Mouse (Mus musculus): ENCODE data around the gene Mtx3. TPM values are rescaled to one million over a fixed set of nuclear protein-coding genes. Genes with fewer than 3 reads are reported as not detected.
A peak's percentile ranks its signal among the peaks of the same experiment; 100 is the strongest.

Mtx3 gene
- polyA plus RNA-seq, 1 experiment from 2014 or later, result 4.0 TPM

DNA sequence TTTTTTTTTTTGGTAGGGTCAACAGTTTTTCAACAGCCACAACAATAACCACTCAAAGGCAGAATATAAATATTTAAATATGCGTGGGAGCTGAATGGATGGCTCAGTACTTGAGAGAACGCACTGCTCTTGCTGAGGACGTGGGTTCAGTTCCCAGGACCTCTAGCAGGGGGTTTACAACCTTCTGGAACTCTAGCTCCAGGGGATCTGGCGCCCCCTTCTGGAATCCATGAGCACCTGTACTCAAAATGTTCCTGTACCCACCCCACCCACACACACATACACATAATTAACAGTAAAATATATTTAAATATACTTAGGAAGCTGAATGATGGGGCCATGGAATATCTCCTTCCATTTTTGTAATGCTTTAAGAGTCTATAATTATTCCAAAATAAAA lies 11.3 kb downstream of the Mtx3 start:
- Histone ChIP-seq H3K4me3 (no peak overlapping the region), H3K27ac (replicated peaks) (no peak overlapping the region), H3K9ac (no peak overlapping the region), H3K9me3 (no peaks in the 10 kb centered on the region), H3K4me2 (no peak overlapping the region), H3K36me3 (peaks cover 27% of the 10 kb centered on the region), H3K4me1 (replicated peaks) (no peaks in the 10 kb centered on the region), H3K27me3 (no peaks in the 10 kb centered on the region)
- no peak for ATAC-seq (ENCODE audit: low FRiP score, low read depth)
- WGBS, result 66% methylated on average over 4 of the region's 4 CpGs

DNA sequence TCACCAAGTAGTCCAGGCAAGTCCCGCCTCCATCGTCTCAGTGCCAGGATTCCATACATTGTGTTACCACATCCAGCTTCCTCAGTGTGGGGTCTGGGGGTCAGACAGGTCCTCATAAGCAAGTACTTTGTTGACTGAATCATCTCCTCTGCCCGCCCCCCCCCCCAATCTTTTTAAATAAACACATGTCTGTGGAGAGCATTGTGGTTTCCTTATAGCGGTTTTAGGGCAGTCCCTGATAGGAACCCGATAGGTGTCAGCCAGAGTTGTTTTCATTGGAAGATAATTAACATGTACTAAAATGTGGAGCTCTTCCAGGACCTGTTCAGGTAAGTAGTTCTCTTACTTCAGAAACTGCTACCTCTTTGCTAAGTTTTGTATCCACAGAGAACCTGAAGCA lies 14.2 kb downstream of the Mtx3 start:
- H3K27ac ChIP-seq (replicated peaks), result no peak overlapping the region
- no peak for ATAC-seq (ENCODE audit: low FRiP score, low read depth)
- no peak overlapping the region for H3K4me2 ChIP-seq
- H3K36me3 ChIP-seq, result peaks cover 8% of the 10 kb centered on the region
- H3K9ac ChIP-seq, result no peak overlapping the region
- no peaks in the 10 kb centered on the region for H3K27me3 ChIP-seq
- H3K4me3 ChIP-seq, result no peak overlapping the region
- no peaks in the 10 kb centered on the region for H3K9me3 ChIP-seq
- WGBS, result 88% methylated on average over 5 of the region's 5 CpGs
- no peaks in the 10 kb centered on the region for H3K4me1 ChIP-seq (replicated peaks)

DNA sequence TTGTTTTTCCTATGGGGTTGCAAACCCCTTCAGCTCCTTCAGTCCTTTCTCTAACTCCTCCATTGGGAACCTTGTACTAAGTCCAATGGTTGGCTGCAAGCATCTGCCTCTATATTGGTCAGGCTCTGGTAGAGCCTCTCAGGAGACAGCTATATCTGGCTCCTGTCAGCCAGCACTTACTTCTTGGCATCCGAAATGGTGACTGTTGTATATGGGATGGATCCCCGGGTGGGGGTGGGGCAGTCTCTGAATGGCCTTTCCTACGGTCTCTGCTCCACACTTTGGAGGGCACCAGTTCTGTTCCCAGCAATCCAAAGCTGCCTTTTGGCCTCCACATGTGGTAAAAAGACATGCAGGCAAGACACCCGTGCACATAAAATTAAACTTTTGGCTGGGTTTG lies 15.4 kb downstream of the Mtx3 start:
- Histone ChIP-seq H3K9me3 (no peaks in the 10 kb centered on the region), H3K27me3 (no peaks in the 10 kb centered on the region), H3K4me2 (no peak overlapping the region), H3K27ac (replicated peaks) (no peak overlapping the region), H3K9ac (no peak overlapping the region), H3K4me3 (no peak overlapping the region), H3K36me3 (peaks cover 5% of the 10 kb centered on the region), H3K4me1 (replicated peaks) (no peaks in the 10 kb centered on the region)
- no peak for ATAC-seq (ENCODE audit: low FRiP score, low read depth)
- 85% methylated on average over 4 of the region's 4 CpGs for WGBS

DNA sequence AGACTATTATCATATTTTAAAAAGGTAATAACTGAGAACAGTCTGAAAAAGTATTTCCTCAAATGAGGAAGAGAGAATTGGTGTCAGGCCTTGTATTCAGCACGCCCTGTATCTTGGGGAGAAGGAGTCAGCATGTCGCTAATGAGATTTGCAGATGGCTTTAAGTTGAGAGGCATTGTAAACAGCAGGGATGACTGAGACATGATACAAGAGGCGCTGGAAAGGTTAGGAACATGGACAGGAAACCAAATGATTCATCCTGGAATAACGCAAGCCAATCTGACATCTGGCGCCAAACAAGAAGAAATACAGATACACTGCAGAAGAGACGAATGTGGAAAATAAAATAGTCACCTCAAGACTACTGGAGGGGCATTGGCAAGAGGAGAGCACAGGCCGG lies 20.8 kb downstream of the Mtx3 start:
- no peak overlapping the region for H3K27ac ChIP-seq (replicated peaks)
- ATAC-seq (ENCODE audit: low FRiP score, low read depth), result no peak
- no peak overlapping the region for H3K4me3 ChIP-seq
- H3K36me3 ChIP-seq, result no peaks in the 10 kb centered on the region
- H3K27me3 ChIP-seq, result no peaks in the 10 kb centered on the region
- WGBS, result 79% methylated on average over 7 of the region's 7 CpGs
- no peak overlapping the region for H3K9ac ChIP-seq
- H3K4me2 ChIP-seq, result no peak overlapping the region
- H3K9me3 ChIP-seq, result no peaks in the 10 kb centered on the region
- no peaks in the 10 kb centered on the region for H3K4me1 ChIP-seq (replicated peaks)

DNA sequence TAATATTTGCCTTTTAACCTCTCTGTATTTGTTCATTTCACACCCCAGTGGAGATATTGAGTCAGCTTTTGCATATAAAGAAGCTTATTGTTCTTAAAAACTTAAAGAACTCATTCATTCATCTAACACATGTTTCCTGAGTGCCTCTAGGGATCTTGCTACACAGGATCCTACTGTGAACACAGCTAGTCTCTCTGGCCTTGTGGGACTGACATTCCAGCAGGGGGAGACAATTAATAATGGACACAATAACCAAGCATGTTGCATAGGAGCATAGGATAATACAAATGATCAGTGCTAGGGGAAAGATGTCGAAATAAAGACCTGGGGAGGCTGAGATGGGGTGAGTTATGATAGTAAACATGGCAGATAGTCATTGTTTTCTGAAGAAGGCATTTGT lies 22.1 kb downstream of the Mtx3 start:
- no peak overlapping the region for H3K4me2 ChIP-seq
- WGBS, result 64% methylated on average over 1 of the region's 1 CpGs
- H3K9ac ChIP-seq, result no peak overlapping the region
- no peaks in the 10 kb centered on the region for H3K4me1 ChIP-seq (replicated peaks)
- no peaks in the 10 kb centered on the region for H3K27me3 ChIP-seq
- no peak overlapping the region for H3K27ac ChIP-seq (replicated peaks)
- no peak for ATAC-seq (ENCODE audit: low FRiP score, low read depth)
- no peaks in the 10 kb centered on the region for H3K36me3 ChIP-seq
- H3K9me3 ChIP-seq, result no peaks in the 10 kb centered on the region
- no peak overlapping the region for H3K4me3 ChIP-seq

DNA sequence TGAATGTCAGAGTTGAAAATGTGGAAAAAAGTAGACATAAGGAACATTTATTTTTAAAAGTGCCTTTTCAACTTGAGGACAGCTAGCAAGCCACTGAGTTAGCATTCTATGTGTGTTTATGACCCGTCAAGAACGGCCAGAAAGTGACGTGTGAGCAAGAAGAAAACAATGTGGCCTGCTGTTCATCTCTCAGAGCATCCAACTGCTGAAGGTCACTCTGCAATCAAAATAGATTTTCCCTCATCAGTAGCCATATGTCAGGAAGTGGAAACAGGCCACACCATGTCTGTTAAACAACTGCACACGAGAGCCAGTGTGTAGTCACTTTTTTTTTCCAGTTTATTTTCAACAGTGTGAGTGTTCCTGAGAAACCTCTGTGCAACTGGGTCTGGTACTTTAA lies 35.0 kb downstream of the Mtx3 start:
- no peaks in the 10 kb centered on the region for H3K4me1 ChIP-seq (replicated peaks)
- WGBS, result 59% methylated on average over 4 of the region's 4 CpGs
- no peak overlapping the region for H3K4me2 ChIP-seq
- H3K27ac ChIP-seq (replicated peaks), result no peak overlapping the region
- H3K9me3 ChIP-seq, result no peaks in the 10 kb centered on the region
- H3K36me3 ChIP-seq, result no peaks in the 10 kb centered on the region
- no peak overlapping the region for H3K4me3 ChIP-seq
- no peaks in the 10 kb centered on the region for H3K27me3 ChIP-seq
- H3K9ac ChIP-seq, result no peak overlapping the region
- ATAC-seq (ENCODE audit: low FRiP score, low read depth), result no peak

DNA sequence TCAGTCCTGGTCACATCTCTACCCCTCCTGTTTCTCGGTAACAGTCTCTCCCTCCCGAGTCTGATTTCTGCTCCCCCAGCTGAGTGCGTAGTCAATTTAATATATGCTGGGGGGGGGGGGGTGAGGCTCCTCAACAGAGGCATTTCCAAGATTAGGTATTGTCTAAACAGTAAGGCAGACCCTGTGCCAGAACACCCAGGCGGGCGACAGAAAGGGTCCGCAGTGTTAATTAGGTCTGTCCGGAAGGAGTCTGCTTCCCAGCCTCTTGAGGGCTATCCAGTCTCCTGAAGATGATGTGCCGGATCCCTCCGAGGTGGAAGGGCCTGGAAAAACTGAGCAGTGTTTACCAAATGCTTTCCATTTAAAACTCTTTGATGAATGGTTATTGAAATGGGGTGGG lies 35.4 kb downstream of the Mtx3 start:
- no peak overlapping the region for H3K4me3 ChIP-seq
- H3K4me1 ChIP-seq (replicated peaks), result no peaks in the 10 kb centered on the region
- WGBS, result 33% methylated on average over 9 of the region's 9 CpGs
- no peak for ATAC-seq (ENCODE audit: low FRiP score, low read depth)
- no peak overlapping the region for H3K27ac ChIP-seq (replicated peaks)
- H3K27me3 ChIP-seq, result no peaks in the 10 kb centered on the region
- H3K9ac ChIP-seq, result no peak overlapping the region
- no peaks in the 10 kb centered on the region for H3K36me3 ChIP-seq
- no peaks in the 10 kb centered on the region for H3K9me3 ChIP-seq
- no peak overlapping the region for H3K4me2 ChIP-seq

DNA sequence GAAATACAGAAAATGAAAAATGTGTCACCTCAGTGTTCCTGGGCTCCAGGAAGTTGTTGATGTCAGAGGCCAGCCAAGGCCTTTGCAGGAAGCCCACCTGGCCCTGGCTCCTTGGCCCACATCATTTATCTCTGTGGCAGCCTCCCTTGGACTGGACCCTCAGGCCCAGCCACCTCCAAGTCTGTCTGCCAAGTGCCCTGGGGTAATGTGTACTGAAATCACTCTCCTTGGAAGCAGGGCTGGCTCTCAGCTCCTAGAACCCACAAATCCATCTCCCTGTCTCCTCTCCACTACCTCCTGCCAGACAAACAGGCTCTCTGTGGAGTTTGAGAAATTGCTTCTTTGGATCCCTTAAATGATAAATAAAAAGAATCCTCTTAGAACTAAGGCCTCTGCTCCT lies 36.0 kb downstream of the Mtx3 start:
- ATAC-seq (ENCODE audit: low FRiP score, low read depth), result peak; percentile 34; the same call in 1 of the 2 replicates

DNA sequence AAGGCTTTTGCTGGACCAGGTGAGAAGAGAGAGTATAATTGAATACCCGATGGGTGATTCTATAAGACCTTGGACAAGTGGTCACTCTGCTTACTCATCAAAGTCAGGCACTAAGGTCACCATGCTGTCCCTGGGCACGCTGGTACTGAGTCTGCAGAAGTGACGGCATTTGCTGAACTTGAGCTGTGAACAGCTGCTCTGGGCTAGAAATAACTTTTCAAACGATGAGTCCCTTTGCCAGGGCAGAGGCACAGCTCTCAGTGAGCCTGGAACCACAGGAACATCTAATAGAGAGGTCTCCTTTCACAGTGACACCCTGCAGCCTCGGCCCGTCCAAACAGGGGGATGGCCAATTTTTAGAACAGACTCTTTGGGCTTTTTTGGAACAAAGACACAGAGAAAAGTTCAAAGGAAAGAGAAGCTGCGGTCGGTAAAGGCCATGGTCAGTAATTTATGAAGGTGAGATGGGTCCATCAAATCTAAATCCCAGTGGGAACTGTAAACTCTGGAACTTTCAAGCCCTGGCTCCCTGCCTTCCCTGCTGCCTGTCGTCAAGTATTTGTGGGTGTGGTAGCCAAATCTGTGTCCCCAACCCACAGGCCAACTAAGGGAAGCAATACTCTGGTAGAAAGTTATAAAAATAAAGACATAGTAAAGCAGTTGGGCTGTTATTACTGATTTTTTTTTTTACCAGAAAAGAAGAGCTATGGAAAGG lies 37.9 kb downstream of the Mtx3 start:
- H3K4me2 ChIP-seq, result no peak overlapping the region
- H3K4me3 ChIP-seq, result no peak overlapping the region
- no peak overlapping the region for H3K27ac ChIP-seq (replicated peaks)
- 90% methylated on average over 9 of the region's 9 CpGs for WGBS
- no peak for ATAC-seq (ENCODE audit: low FRiP score, low read depth)
- no peaks in the 10 kb centered on the region for H3K27me3 ChIP-seq
- no peaks in the 10 kb centered on the region for H3K36me3 ChIP-seq
- H3K9ac ChIP-seq, result no peak overlapping the region
- no peaks in the 10 kb centered on the region for H3K9me3 ChIP-seq
- no peaks in the 10 kb centered on the region for H3K4me1 ChIP-seq (replicated peaks)

More for the DNA sequence above, 36.0 kb downstream of the Mtx3 start:
- H3K4me1 ChIP-seq (replicated peaks), result no peaks in the 10 kb centered on the region
- no peaks in the 10 kb centered on the region for H3K36me3 ChIP-seq
- H3K9me3 ChIP-seq, result no peaks in the 10 kb centered on the region
- no peak overlapping the region for H3K4me2 ChIP-seq
- H3K27ac ChIP-seq (replicated peaks), result no peak overlapping the region
- H3K4me3 ChIP-seq, result no peak overlapping the region
- H3K9ac ChIP-seq, result no peak overlapping the region
- H3K27me3 ChIP-seq, result no peaks in the 10 kb centered on the region

DNA sequence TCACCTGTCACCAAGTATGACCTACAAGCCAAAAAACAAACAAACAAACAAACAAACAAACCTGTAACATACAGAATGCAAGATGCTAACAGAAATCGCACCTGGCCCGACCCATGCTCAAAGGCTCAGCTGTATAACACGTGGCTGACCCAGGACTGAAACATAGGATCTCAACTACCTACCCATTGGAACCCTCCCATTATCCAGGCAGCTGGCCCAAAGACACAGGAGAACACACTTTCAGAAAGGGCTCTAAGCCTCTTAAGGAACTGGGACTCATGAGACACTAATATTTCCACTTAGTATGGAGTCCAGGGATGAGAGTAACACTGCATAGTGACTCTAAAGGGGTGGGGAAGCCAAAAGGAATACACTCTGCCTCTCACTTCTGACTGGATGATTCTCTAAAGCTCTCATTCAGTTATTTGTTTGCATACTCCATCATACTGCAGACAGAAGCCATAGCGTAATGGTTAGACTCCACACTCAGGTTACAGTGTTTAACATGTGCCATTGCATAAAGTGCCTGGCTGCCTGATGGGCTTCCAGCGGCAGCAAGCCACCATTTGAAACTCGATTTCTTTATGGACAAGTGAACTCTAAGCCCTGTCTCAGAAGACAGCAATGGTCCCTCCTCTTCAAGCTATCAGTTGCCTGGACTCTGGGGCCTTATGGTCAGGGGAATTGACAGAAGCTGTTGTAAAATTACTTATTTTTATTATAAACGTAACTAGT lies 38.6 kb downstream of the Mtx3 start:
- Histone ChIP-seq H3K4me3 (no peak overlapping the region), H3K4me2 (no peak overlapping the region), H3K9me3 (no peaks in the 10 kb centered on the region), H3K9ac (no peak overlapping the region), H3K36me3 (no peaks in the 10 kb centered on the region), H3K27ac (replicated peaks) (no peak overlapping the region), H3K4me1 (replicated peaks) (no peaks in the 10 kb centered on the region), H3K27me3 (no peaks in the 10 kb centered on the region)
- WGBS, result 92% methylated on average over 7 of the region's 7 CpGs
- no peak for ATAC-seq (ENCODE audit: low FRiP score, low read depth)

DNA sequence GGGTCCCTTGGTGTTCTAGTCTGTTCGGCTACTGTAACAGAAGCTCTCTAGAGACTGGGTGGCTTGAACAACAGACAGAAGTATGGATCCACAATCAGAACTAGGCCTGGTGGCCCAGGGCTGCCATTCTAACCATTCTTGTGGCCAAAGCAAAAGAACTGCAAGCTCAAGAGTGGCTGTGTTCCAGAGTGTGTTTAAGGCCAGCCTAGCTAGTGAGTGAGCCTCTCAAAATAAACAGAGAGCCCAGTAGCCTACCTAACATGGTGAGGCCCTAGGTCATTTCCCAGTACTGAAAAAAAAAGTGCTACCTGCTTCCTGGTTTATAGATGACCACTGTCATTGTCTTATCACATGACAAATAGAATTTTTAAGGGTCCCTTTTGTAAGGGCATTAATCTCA lies 39.6 kb downstream of the Mtx3 start:
- no peak overlapping the region for H3K4me2 ChIP-seq
- H3K9ac ChIP-seq, result no peak overlapping the region
- no peak overlapping the region for H3K27ac ChIP-seq (replicated peaks)
- no peak for ATAC-seq (ENCODE audit: low FRiP score, low read depth)
- H3K9me3 ChIP-seq, result no peaks in the 10 kb centered on the region
- no peaks in the 10 kb centered on the region for H3K36me3 ChIP-seq
- H3K4me1 ChIP-seq (replicated peaks), result no peaks in the 10 kb centered on the region
- no peak overlapping the region for H3K4me3 ChIP-seq
- WGBS, result 79% methylated on average over 1 of the region's 1 CpGs
- no peaks in the 10 kb centered on the region for H3K27me3 ChIP-seq

DNA sequence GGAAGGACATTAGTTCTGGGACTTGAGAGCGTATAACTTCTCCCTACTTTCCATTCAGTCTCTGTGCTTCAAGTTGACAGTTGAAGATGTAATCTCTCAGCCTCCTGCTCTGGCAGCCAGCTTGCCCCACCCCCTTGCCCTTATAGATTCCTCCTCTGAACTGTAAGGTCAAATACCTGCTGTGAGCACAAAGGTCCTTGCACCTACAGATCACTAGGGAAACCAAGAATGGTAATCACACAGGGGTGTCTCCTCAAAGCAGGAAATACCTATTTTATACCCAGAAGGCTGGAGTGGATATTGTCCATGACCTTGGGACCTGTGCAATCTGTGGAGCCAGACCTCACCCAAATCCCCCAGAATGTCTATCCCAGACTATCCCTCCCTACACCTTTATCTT lies 40.4 kb downstream of the Mtx3 start:
- no peak overlapping the region for H3K4me3 ChIP-seq
- no peak for ATAC-seq (ENCODE audit: low FRiP score, low read depth)
- 52% methylated on average over 1 of the region's 1 CpGs for WGBS

DNA sequence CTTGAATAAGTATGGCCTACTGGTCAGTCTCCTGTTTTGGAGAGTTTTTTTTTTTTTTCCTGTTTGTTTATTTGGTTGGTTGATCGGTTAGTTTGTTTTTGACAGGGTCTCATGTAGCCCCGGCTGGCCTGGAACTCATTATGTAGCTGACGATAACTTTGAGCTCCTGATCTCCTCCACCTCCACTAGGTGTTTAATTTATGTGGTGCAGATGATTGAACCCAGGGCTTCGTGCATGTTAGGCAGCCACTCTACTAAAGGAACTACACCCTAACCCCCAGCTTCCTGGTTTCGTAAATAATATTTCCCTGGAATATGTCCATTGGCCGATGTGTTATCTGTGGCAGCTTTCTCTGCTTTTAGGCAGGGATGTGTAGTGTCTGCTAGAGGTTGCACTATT lies 54.5 kb downstream of the Mtx3 start:
- 86% methylated on average over 6 of the region's 6 CpGs for WGBS
- Histone ChIP-seq H3K27me3 (no peaks in the 10 kb centered on the region), H3K4me1 (replicated peaks) (no peaks in the 10 kb centered on the region), H3K27ac (replicated peaks) (no peak overlapping the region), H3K4me2 (no peak overlapping the region), H3K9me3 (no peaks in the 10 kb centered on the region), H3K9ac (no peak overlapping the region), H3K36me3 (no peaks in the 10 kb centered on the region), H3K4me3 (no peak overlapping the region)
- ATAC-seq (ENCODE audit: low FRiP score, low read depth), result no peak

More for the DNA sequence above, 40.4 kb downstream of the Mtx3 start:
- no peaks in the 10 kb centered on the region for H3K4me1 ChIP-seq (replicated peaks)
- H3K9me3 ChIP-seq, result no peaks in the 10 kb centered on the region
- no peaks in the 10 kb centered on the region for H3K36me3 ChIP-seq
- H3K27ac ChIP-seq (replicated peaks), result no peak overlapping the region
- H3K4me2 ChIP-seq, result no peak overlapping the region
- no peaks in the 10 kb centered on the region for H3K27me3 ChIP-seq
- no peak overlapping the region for H3K9ac ChIP-seq

All from hindbrain, embryonic 15.5 days (tissue).